Mouse (Mus musculus): ENCODE results near the gene Lipe.

- TF ChIP-seq CTCF (IDR thresholded peaks at IDR 0.05; ENCODE audit: control insufficient read depth, insufficient read depth, insufficient read length) (no peak), CEBPB (IDR thresholded peaks at IDR 0.05; ENCODE audit: low read depth) (no peak)
Observed at GRCm38 (mm10) chr7:25348861-25349260, 49.6 kb downstream of the Lipe start.

Data from C2C12 (cell line).